Mouse (Mus musculus) limb, embryonic 10.5 days (tissue): ENCODE data around the gene Kif1a. TPM values are rescaled to one million over a fixed set of nuclear protein-coding genes. Genes with fewer than 3 reads are reported as not detected.

ENCODE experiments used
- DNase-seq: peaks from one replicate; pipeline ENCODE4 v3.0.0-alpha.2; 2017; ENCODE audit warnings: low spot score
- H3K27ac ChIP-seq: fragments of 300-500 bp; sonication (generic); 2 replicates; pipeline ENCODE4 v1.5.1; 2016; ENCODE audit warnings: mild to moderate bottlenecking
- H3K27me3 ChIP-seq: fragments of 300-500 bp; sonication (generic); 2 replicates; pipeline ENCODE4 v1.6.1; 2016; ENCODE audit warnings: low read depth, mild to moderate bottlenecking; ENCODE audit not compliant: poor library complexity, severe bottlenecking
- H3K36me3 ChIP-seq: fragments of 300-500 bp; sonication (generic); 2 replicates; pipeline ENCODE4 v1.6.1; 2016; ENCODE audit warnings: mild to moderate bottlenecking, moderate library complexity
- H3K4me1 ChIP-seq: fragments of 300-500 bp; sonication (generic); 2 replicates; pipeline ENCODE4 v1.6.1; 2016
- H3K4me3 ChIP-seq: fragments of 300-500 bp; sonication (generic); 2 replicates; pipeline ENCODE4 v1.5.1; 2016; ENCODE audit warnings: mild to moderate bottlenecking, moderate library complexity
- H3K9me3 ChIP-seq: fragments of 300-500 bp; sonication (generic); replicated peaks from 2 replicates; pipeline ENCODE4 v1.6.1; 2016; ENCODE audit warnings: mild to moderate bottlenecking
- WGBS: fragments of 180-500 bp; shearing (Covaris S2); methylation state at CpG from one replicate; pipeline ENCODE4 v1.1.7; 2016; 5-methylcytosine and 5-hydroxymethylcytosine counted together
- polyA plus RNA-seq: library from polyadenylated mRNA; unstranded; fragments of >200 nt; fragmentation: Nextera tagmentation; extraction: Ambion mirVana; gene quantifications from 2 replicates; pipeline ENCODE4 v1.2.1, GENCODE M21; 2016

Gene Kif1a
- polyA plus RNA-seq, 1 experiment from 2014 or later, result 4.9 TPM

- H3K27me3 ChIP-seq, result no peaks in the 10 kb centered on the region
- WGBS, result 82% methylated on average over 4 of the region's 4 CpGs
- DNase-seq, result no peak
- peaks cover 6% of the 10 kb centered on the region for H3K4me1 ChIP-seq
- H3K27ac ChIP-seq, result no peak overlapping the region
- H3K4me3 ChIP-seq, result no peak overlapping the region
- no peaks in the 10 kb centered on the region for H3K9me3 ChIP-seq
- no peaks in the 10 kb centered on the region for H3K36me3 ChIP-seq
Observed at GRCm38 (mm10) chr1:93035981-93036380, 65.8 kb downstream of the Kif1a start.

GRCm38 (mm10) chr1:93033989-93034388 is 67.8 kb downstream of the Kif1a start:
- no peaks in the 10 kb centered on the region for H3K36me3 ChIP-seq
- H3K27ac ChIP-seq, result peak overlapping the region; percentile 53; the same call in 1 of the 2 replicates
- 71% methylated on average over 8 of the region's 8 CpGs for WGBS

GRCm38 (mm10) chr1:93031199-93031598 is 70.6 kb downstream of the Kif1a start:
- Histone ChIP-seq H3K9me3 (no peaks in the 10 kb centered on the region), H3K36me3 (no peaks in the 10 kb centered on the region), H3K27me3 (no peaks in the 10 kb centered on the region), H3K4me3 (no peak overlapping the region), H3K27ac (0 out of 2 replicates have a peak overlapping the region, but pooled peaks have one; percentile 22), H3K4me1 (peaks cover 6% of the 10 kb centered on the region)
- DNase-seq, result no peak
- WGBS, result 92% methylated on average over 3 of the region's 3 CpGs

More at GRCm38 (mm10) chr1:93033989-93034388, 67.8 kb downstream of the Kif1a start:
- Histone ChIP-seq H3K4me3 (no peak overlapping the region), H3K4me1 (peaks cover 6% of the 10 kb centered on the region), H3K27me3 (no peaks in the 10 kb centered on the region), H3K9me3 (no peaks in the 10 kb centered on the region)
- DNase-seq, result no peak

GRCm38 (mm10) chr1:93030060-93030459 is 71.7 kb downstream of the Kif1a start:
- no peaks in the 10 kb centered on the region for H3K27me3 ChIP-seq
- no peak overlapping the region for H3K4me3 ChIP-seq
- peaks cover 6% of the 10 kb centered on the region for H3K4me1 ChIP-seq
- H3K36me3 ChIP-seq, result no peaks in the 10 kb centered on the region
- H3K9me3 ChIP-seq, result no peaks in the 10 kb centered on the region
- no peak overlapping the region for H3K27ac ChIP-seq
- DNase-seq, result no peak
- 79% methylated on average over 2 of the region's 2 CpGs for WGBS

GRCm38 (mm10) chr1:93029387-93029786 is 72.4 kb downstream of the Kif1a start:
- Histone ChIP-seq H3K36me3 (no peaks in the 10 kb centered on the region), H3K4me1 (peaks cover under 1% of the 10 kb centered on the region), H3K27ac (no peak overlapping the region), H3K27me3 (no peaks in the 10 kb centered on the region), H3K9me3 (no peaks in the 10 kb centered on the region), H3K4me3 (no peak overlapping the region)
- no peak for DNase-seq
- 91% methylated on average over 10 of the region's 10 CpGs for WGBS

- 90% methylated on average over 8 of the region's 8 CpGs for WGBS
- H3K36me3 ChIP-seq, result no peaks in the 10 kb centered on the region
- DNase-seq, result no peak
Observed at GRCm38 (mm10) chr1:93026600-93026999, 75.2 kb downstream of the Kif1a start.

GRCm38 (mm10) chr1:93020602-93021001 is 81.1 kb downstream of the Kif1a start:
- Histone ChIP-seq H3K27ac (no peak overlapping the region), H3K27me3 (0 out of 2 replicates have a peak, but pooled peaks cover 3% of the 10 kb centered on the region), H3K36me3 (no peaks in the 10 kb centered on the region), H3K4me3 (no peak overlapping the region), H3K4me1 (no peaks in the 10 kb centered on the region), H3K9me3 (no peaks in the 10 kb centered on the region)
- WGBS, result 74% methylated on average over 4 of the region's 4 CpGs
- no peak for DNase-seq

More at GRCm38 (mm10) chr1:93026600-93026999, 75.2 kb downstream of the Kif1a start:
- Histone ChIP-seq H3K4me3 (no peak overlapping the region), H3K9me3 (no peaks in the 10 kb centered on the region), H3K27me3 (0 out of 2 replicates have a peak, but pooled peaks cover 3% of the 10 kb centered on the region), H3K27ac (no peak overlapping the region), H3K4me1 (no peaks in the 10 kb centered on the region)

GRCm38 (mm10) chr1:93018716-93019115 is 83.0 kb downstream of the Kif1a start:
- Histone ChIP-seq H3K4me1 (no peaks in the 10 kb centered on the region), H3K27ac (no peak overlapping the region), H3K9me3 (no peaks in the 10 kb centered on the region), H3K36me3 (no peaks in the 10 kb centered on the region), H3K27me3 (0 out of 2 replicates have a peak, but pooled peaks cover 3% of the 10 kb centered on the region), H3K4me3 (no peak overlapping the region)
- DNase-seq, result no peak
- 86% methylated on average over 10 of the region's 10 CpGs for WGBS

GRCm38 (mm10) chr1:93015136-93015535 is 86.6 kb downstream of the Kif1a start:
- Histone ChIP-seq H3K4me3 (no peak overlapping the region), H3K27ac (no peak overlapping the region), H3K4me1 (no peaks in the 10 kb centered on the region), H3K36me3 (no peaks in the 10 kb centered on the region), H3K27me3 (no peaks in the 10 kb centered on the region), H3K9me3 (no peaks in the 10 kb centered on the region)
- 61% methylated on average over 2 of the region's 2 CpGs for WGBS
- DNase-seq, result no peak

GRCm38 (mm10) chr1:93014460-93014859 is 87.3 kb downstream of the Kif1a start:
- Histone ChIP-seq H3K27ac (no peak overlapping the region), H3K9me3 (no peaks in the 10 kb centered on the region), H3K4me1 (no peaks in the 10 kb centered on the region), H3K27me3 (no peaks in the 10 kb centered on the region), H3K36me3 (no peaks in the 10 kb centered on the region), H3K4me3 (no peak overlapping the region)
- peak; percentile 86 for DNase-seq

- DNase-seq, result no peak
- Histone ChIP-seq H3K27ac (no peak overlapping the region), H3K36me3 (no peaks in the 10 kb centered on the region), H3K9me3 (no peaks in the 10 kb centered on the region), H3K4me1 (no peaks in the 10 kb centered on the region), H3K27me3 (no peaks in the 10 kb centered on the region), H3K4me3 (no peak overlapping the region)
- 78% methylated on average over 4 of the region's 4 CpGs for WGBS
Observed at GRCm38 (mm10) chr1:93013367-93013766, 88.4 kb downstream of the Kif1a start.

- DNase-seq, result no peak
- 82% methylated on average over 7 of the region's 7 CpGs for WGBS
- Histone ChIP-seq H3K4me3 (no peak overlapping the region), H3K27me3 (no peaks in the 10 kb centered on the region), H3K9me3 (no peaks in the 10 kb centered on the region), H3K27ac (no peak overlapping the region), H3K4me1 (no peaks in the 10 kb centered on the region), H3K36me3 (no peaks in the 10 kb centered on the region)
Observed at GRCm38 (mm10) chr1:93012103-93012585, 89.6 kb downstream of the Kif1a start.

- Histone ChIP-seq H3K4me1 (no peaks in the 10 kb centered on the region), H3K4me3 (no peak overlapping the region), H3K27me3 (no peaks in the 10 kb centered on the region), H3K27ac (no peak overlapping the region), H3K9me3 (no peaks in the 10 kb centered on the region), H3K36me3 (no peaks in the 10 kb centered on the region)
- 35% methylated on average over 3 of the region's 3 CpGs for WGBS
- peak; percentile 55 for DNase-seq
Observed at GRCm38 (mm10) chr1:93010731-93011130, 91.0 kb downstream of the Kif1a start.

GRCm38 (mm10) chr1:93009196-93009595 is 92.6 kb downstream of the Kif1a start:
- Histone ChIP-seq H3K27ac (no peak overlapping the region), H3K4me3 (no peak overlapping the region), H3K9me3 (no peaks in the 10 kb centered on the region), H3K27me3 (no peaks in the 10 kb centered on the region), H3K4me1 (no peaks in the 10 kb centered on the region), H3K36me3 (no peaks in the 10 kb centered on the region)
- no peak for DNase-seq
- WGBS, result 85% methylated on average over 4 of the region's 4 CpGs
